7 mouse cellular contexts compared by ENCODE assay signal in the genomic region with DNA sequence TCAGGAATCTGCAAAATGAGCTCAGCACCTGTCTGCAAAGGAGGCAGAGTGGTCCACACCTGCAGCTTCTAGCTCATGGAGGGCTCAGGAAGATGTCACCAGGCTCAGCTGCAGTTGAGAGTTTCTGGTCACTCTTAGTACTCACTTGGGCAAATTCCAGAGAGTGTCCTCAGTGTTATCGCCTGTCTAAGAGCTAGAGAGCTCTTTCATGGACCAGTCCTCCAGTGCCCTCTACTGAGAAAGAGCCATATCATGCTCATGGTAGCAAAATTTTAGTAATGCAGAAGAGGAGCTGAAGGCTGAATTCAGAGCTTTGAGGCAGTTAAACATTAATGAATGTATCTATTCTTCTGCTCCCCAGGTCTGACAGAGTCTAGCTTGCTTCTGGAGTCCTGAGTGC. TPM values are rescaled to one million over a fixed set of nuclear protein-coding genes. Genes with fewer than 3 reads are reported as not detected.
A peak's percentile ranks its signal among the peaks of the same experiment; 100 is the strongest.
DNase-seq lines count a peak whose midpoint lies in the region; ATAC-seq and TF ChIP-seq lines count a peak whose summit lies in the region.

No protein-coding gene starts in this region.

- ATAC-seq in midbrain, postnatal 0 days (ENCODE audit: low FRiP score): no peak
- no peak for ATAC-seq in monocyte, adult 5-6 weeks (replicated peaks; ENCODE audit: insufficient number of reproducible peaks, low FRiP score, low TSS enrichment, poor library complexity, severe bottlenecking)

- H3K4me3 ChIP-seq in midbrain, postnatal 0 days (ENCODE audit: low read depth, low read length): no peak overlapping the region
- no peak overlapping the region for H3K4me3 ChIP-seq in midbrain, embryonic 10.5 days

- peak; percentile 37 to 52 for DNase-seq in heart, adult 9 months (ENCODE audit: low spot score in 2 of 2)
- no peak for DNase-seq in heart, postnatal 4 days
- DNase-seq in midbrain, postnatal 0 days (ENCODE audit: low spot score): peak; percentile 79
- DNase-seq in midbrain, embryonic 10.5 days (ENCODE audit: low spot score): no peak
- DNase-seq in kidney, adult 8-10 months: peak; percentile 12 to 29
- DNase-seq in telencephalon, adult 2 months (ENCODE audit: low read depth, low spot score): peak; percentile 28

- 11% methylated on average over 1 of the region's 1 CpGs for WGBS in midbrain, postnatal 0 days
- 32% methylated on average over 1 of the region's 1 CpGs for WGBS in midbrain, embryonic 10.5 days

- no peaks in the 10 kb centered on the region for H3K9me3 ChIP-seq in midbrain, postnatal 0 days (ENCODE audit: low read length)
- no peaks in the 10 kb centered on the region for H3K9me3 ChIP-seq in midbrain, embryonic 10.5 days (replicated peaks)

- no peak overlapping the region for H3K27ac ChIP-seq in midbrain, postnatal 0 days (ENCODE audit: low read depth, low read length)
- no peak overlapping the region for H3K27ac ChIP-seq in midbrain, embryonic 10.5 days (replicated peaks)

- H3K9ac ChIP-seq in midbrain, postnatal 0 days (replicated peaks; ENCODE audit: low read length, poor library complexity, severe bottlenecking): no peak overlapping the region

- no peaks in the 10 kb centered on the region for H3K27me3 ChIP-seq in midbrain, postnatal 0 days (ENCODE audit: insufficient read depth, low read length)
- H3K27me3 ChIP-seq in midbrain, embryonic 10.5 days (ENCODE audit: low read depth, poor library complexity, severe bottlenecking): no peaks in the 10 kb centered on the region

- no peaks in the 10 kb centered on the region for H3K4me1 ChIP-seq in midbrain, postnatal 0 days (ENCODE audit: insufficient read depth, low read length)
- H3K4me1 ChIP-seq in midbrain, embryonic 10.5 days: no peaks in the 10 kb centered on the region

- no peaks in the 10 kb centered on the region for H3K36me3 ChIP-seq in midbrain, postnatal 0 days (ENCODE audit: insufficient read depth, low read length)
- no peaks in the 10 kb centered on the region for H3K36me3 ChIP-seq in midbrain, embryonic 10.5 days

- no peak overlapping the region for H3K4me2 ChIP-seq in midbrain, postnatal 0 days (ENCODE audit: low read depth, low read length, poor library complexity, severe bottlenecking)

- peak; percentile 74 for TF ChIP-seq CTCF in midbrain, postnatal 0 days (IDR thresholded peaks at IDR 0.05)

RNA-seq across cellular contexts. Expression of gene Ttc28, which starts 43.7 kb away (rescaled TPM):
- 10 to 100 TPM; 29.3 to 29.9 TPM for total RNA-seq in heart, postnatal 4 days (2021)
- total RNA-seq in midbrain, postnatal 0 days (2014; rRNA removed): 45.2 and 53.1 TPM in 2 replicates
- polyA plus RNA-seq in midbrain, postnatal 0 days (2015; fragmentation: Nextera tagmentation; extraction: Ambion mirVana): 8.9 and 10.6 TPM in 2 replicates
- polyA plus RNA-seq in midbrain, embryonic 10.5 days (2016; fragmentation: Nextera tagmentation; extraction: Ambion mirVana): 9.4 and 14.9 TPM in 2 replicates
- total RNA-seq in monocyte, adult 5-6 weeks (2017): 2.4 to 4.1 TPM (median 4.0 TPM) in 3 replicates

Comparison
In these comparisons a context has a peak if more than half of its experiments do, and no peak if none do; other contexts are left out.
1. DNase-seq: peak in heart, adult 9 months (2 of 2), midbrain, postnatal 0 days (single experiment), kidney, adult 8-10 months (2 of 2) and telencephalon, adult 2 months (single experiment); none in heart, postnatal 4 days (single experiment) and midbrain, embryonic 10.5 days (single experiment).